ENCODE assay signal across 14 mouse cellular contexts in genomic region chr5:133600630-133601029, GRCm38 (mm10).
A peak's percentile ranks its signal among the peaks of the same experiment; 100 is the strongest.
DNase-seq lines count a peak whose midpoint lies in the region; ATAC-seq and TF ChIP-seq lines count a peak whose summit lies in the region.
"Had no signal": no experiment of that assay in that cellular context is flagged by ENCODE, and none has a peak within 500 bp of the region (broad histone marks: within the 10 kb centered on the region; RNA-seq: fewer than 3 reads in every experiment).

No protein-coding gene starts in this region.

- no peaks in the 10 kb centered on the region for H3K36me3 ChIP-seq in hindbrain, embryonic 14.5 days (replicated peaks; ENCODE audit: control insufficient read depth, insufficient read depth)
- no peaks in the 10 kb centered on the region for H3K36me3 ChIP-seq in hindbrain, embryonic 13.5 days
- no peaks in the 10 kb centered on the region for H3K36me3 ChIP-seq in lung, embryonic 14.5 days (ENCODE audit: insufficient read depth)
- H3K36me3 ChIP-seq: heart, embryonic 13.5 days; neural tube, embryonic 13.5 days had no signal

- H3K27me3 ChIP-seq in hindbrain, embryonic 14.5 days (ENCODE audit: control insufficient read depth, insufficient read depth, low read length): no peaks in the 10 kb centered on the region
- no peaks in the 10 kb centered on the region for H3K27me3 ChIP-seq in hindbrain, embryonic 13.5 days
- no peaks in the 10 kb centered on the region for H3K27me3 ChIP-seq in lung, embryonic 14.5 days (ENCODE audit: insufficient read depth, low read length)
- H3K27me3 ChIP-seq: neural tube, embryonic 13.5 days had no signal

- WGBS in hindbrain, embryonic 14.5 days: 61% methylated on average over 5 of the region's 5 CpGs
- WGBS in hindbrain, embryonic 13.5 days: 65% methylated on average over 5 of the region's 5 CpGs
- WGBS in lung, embryonic 14.5 days: 52% methylated on average over 5 of the region's 5 CpGs

- peak; percentile 10 for DNase-seq in adrenal gland, postnatal 10 days
- DNase-seq in adrenal gland, adult 2 months: no peak
- peak; percentile 49 for DNase-seq in hindbrain, embryonic 14.5 days (ENCODE audit: low spot score)
- DNase-seq in lung, embryonic 14.5 days: peak; percentile 34
- no peak for DNase-seq in lung, adult 18-20 months
- DNase-seq in embryo, embryonic 10.5 days (ENCODE audit: low spot score): peak; percentile 40
- no peak for DNase-seq in testis, postnatal 10 days (ENCODE audit: low spot score)
- DNase-seq: adrenal gland, adult 8-10 months; cerebellum, adult 11 months had no signal

- H3K4me1 ChIP-seq in hindbrain, embryonic 14.5 days (replicated peaks; ENCODE audit: control insufficient read depth, insufficient read depth, low read length): no peaks in the 10 kb centered on the region
- 0 out of 2 replicates have a peak, but pooled peaks cover 5% of the 10 kb centered on the region for H3K4me1 ChIP-seq in hindbrain, embryonic 13.5 days (replicated peaks)
- no peaks in the 10 kb centered on the region for H3K4me1 ChIP-seq in lung, embryonic 14.5 days (ENCODE audit: insufficient read depth)
- H3K4me1 ChIP-seq: heart, embryonic 13.5 days had no signal

- H3K9me3 ChIP-seq in hindbrain, embryonic 14.5 days (ENCODE audit: control insufficient read depth, low read length): 0 out of 2 replicates have a peak, but pooled peaks cover 4% of the 10 kb centered on the region
- no peaks in the 10 kb centered on the region for H3K9me3 ChIP-seq in hindbrain, embryonic 13.5 days
- H3K9me3 ChIP-seq in lung, embryonic 14.5 days (ENCODE audit: low read depth, low read length): no peaks in the 10 kb centered on the region

- no peak overlapping the region for H3K4me3 ChIP-seq in hindbrain, embryonic 14.5 days (replicated peaks; ENCODE audit: low read length)
- no peak overlapping the region for H3K4me3 ChIP-seq in hindbrain, embryonic 13.5 days
- no peak overlapping the region for H3K4me3 ChIP-seq in lung, embryonic 14.5 days (ENCODE audit: low read depth, low read length)
- H3K4me3 ChIP-seq: heart, embryonic 13.5 days; neural tube, embryonic 13.5 days had no signal

- no peak for ATAC-seq in hindbrain, embryonic 14.5 days (ENCODE audit: low FRiP score)
- ATAC-seq in hindbrain, embryonic 13.5 days (ENCODE audit: low FRiP score): no peak
- ATAC-seq in lung, embryonic 14.5 days (ENCODE audit: insufficient read depth): no peak

- H3K9ac ChIP-seq in hindbrain, embryonic 14.5 days: no peak overlapping the region
- H3K9ac ChIP-seq in hindbrain, embryonic 13.5 days: no peak overlapping the region
- no peak overlapping the region for H3K9ac ChIP-seq in lung, embryonic 14.5 days
- H3K9ac ChIP-seq: heart, embryonic 13.5 days; liver, embryonic 14.5 days; neural tube, embryonic 13.5 days had no signal

- H3K4me2 ChIP-seq in hindbrain, embryonic 14.5 days (replicated peaks): no peak overlapping the region
- H3K4me2 ChIP-seq in hindbrain, embryonic 13.5 days: no peak overlapping the region
- H3K4me2 ChIP-seq in lung, embryonic 14.5 days: no peak overlapping the region
- H3K4me2 ChIP-seq: heart, embryonic 13.5 days; midbrain, embryonic 11.5 days; neural tube, embryonic 13.5 days had no signal

- no peak overlapping the region for H3K27ac ChIP-seq in hindbrain, embryonic 14.5 days
- H3K27ac ChIP-seq in hindbrain, embryonic 13.5 days: no peak overlapping the region
- no peak overlapping the region for H3K27ac ChIP-seq in lung, embryonic 14.5 days (ENCODE audit: low read depth)
- H3K27ac ChIP-seq: heart, embryonic 13.5 days; liver, embryonic 14.5 days; neural tube, embryonic 13.5 days had no signal

- peak; percentile 56 for TF ChIP-seq CTCF in lung, embryonic 14.5 days (IDR thresholded peaks at IDR 0.05; ENCODE audit: low read depth)

Comparison
In these comparisons a context has a peak if more than half of its experiments do, and no peak if none do; other contexts are left out.
1. DNase-seq: peak in adrenal gland, postnatal 10 days (single experiment), hindbrain, embryonic 14.5 days (single experiment), lung, embryonic 14.5 days (single experiment) and embryo, embryonic 10.5 days (single experiment); none in adrenal gland, adult 2 months (single experiment), lung, adult 18-20 months (0 of 2) and testis, postnatal 10 days (single experiment).